Mouse (Mus musculus) cerebellum, postnatal 14 days (tissue): ENCODE measurements around the gene Nemp2.
"Not testable (repeated sequence)": the region's sequence is repeated elsewhere in the genome, so short reads cannot be mapped to it uniquely, and the experiment has no call there.

Source experiments
- DNase-seq, 2 experiments: peaks; one replicate each; pipeline ENCODE4 v3.0.0; 2021; ENCODE audit warnings: mixed read lengths in 2 of 2

Gene Nemp2

DNA sequence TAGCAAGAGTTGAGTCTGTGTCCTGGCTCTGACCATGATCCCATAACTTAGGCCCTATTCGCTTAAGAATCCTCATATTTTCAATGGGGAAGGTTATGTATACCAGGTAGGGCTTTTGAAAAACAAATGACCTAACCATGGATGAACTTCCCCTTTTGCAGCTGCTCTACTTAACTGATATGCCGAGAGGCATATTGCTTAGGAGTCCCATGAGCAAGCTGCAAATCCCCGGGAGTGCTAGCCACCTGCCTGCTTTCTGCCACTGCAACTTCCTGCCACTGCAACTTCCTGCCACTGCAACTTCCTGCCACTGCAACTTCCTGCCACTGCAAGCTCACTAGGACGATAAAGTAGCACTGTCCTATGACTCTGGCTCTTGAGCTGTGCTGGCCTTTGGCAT, 24.6 kb downstream of the Nemp2 start:
- no peak for DNase-seq

DNA sequence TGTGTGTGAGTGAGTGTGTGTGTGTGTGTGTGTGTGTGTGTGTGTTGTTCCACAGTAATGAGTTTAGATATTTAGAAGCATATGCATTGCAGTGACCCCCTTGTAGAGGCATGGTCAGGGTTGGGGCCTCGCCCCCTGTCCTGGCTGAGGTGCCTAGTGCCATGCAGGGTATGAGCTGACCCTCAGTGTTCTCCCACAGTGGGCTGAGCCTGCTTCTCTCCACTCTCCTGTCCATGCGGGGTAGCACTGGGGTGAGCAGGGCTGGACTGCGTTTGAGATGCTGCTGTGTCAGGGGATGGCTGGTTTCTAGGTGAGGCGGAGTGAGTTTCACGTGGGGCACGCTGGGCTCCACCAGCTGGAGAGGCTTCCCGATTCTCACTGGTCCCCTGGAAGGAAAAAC, 27.7 kb downstream of the Nemp2 start:
- no peak for DNase-seq

DNA sequence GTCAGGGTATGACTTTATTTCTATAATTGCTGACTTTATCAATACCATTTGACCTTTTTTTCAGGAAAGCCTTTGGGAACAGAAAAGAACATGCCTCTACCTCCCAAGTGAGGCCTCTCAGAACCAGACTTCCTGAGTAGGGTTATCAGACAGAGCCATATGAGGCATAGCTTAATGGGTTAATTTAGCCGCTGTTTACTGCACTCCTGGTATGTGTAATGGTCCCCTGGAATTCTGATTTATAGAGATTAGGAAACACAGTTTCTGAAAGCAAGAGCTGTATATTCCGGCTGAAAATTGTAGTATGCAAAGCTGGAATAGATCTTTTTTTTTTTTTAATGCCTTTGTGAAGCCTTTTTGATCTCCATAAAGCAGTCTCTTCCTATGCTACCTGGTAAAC, 29.8 kb downstream of the Nemp2 start:
- DNase-seq: no peak

DNA sequence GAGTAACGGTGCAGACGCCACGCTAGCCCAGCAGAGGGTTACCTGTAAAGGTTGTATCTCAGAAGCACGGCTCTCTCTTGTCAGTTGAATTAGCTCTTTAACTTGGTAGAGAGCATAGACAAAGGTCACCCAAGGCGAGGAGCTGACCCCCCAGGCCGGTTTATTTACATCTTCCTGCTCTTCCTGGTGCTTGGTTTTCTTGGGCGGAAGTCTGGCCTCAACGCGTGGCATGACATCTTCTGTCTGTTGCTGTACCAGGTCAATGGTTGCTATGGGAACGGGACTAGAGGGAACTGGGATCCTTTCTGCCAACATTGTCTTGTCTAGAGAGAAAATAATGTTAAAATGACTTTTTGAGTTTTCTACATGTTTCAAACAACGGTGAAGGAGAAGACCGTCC, 30.3 kb downstream of the Nemp2 start:
- DNase-seq: no peak

DNA sequence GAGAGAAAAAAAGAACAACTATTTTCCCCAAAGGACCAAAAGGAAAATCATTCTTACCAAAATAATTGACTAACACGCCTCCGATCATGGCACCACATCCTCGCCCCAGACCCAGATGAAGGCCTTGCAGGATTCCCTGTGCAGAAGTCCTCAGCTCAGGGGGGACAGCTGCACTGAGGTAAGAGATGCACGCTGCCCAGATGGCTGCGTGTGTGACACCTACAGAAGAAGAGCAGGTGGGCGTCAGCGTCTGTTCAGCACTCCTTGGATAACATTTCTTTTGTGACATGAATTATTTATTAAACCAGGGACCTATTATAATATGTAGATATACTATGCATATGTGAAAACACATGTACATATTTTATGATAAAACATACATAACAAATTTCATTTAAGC, 32.7 kb downstream of the Nemp2 start:
- no peak for DNase-seq

DNA sequence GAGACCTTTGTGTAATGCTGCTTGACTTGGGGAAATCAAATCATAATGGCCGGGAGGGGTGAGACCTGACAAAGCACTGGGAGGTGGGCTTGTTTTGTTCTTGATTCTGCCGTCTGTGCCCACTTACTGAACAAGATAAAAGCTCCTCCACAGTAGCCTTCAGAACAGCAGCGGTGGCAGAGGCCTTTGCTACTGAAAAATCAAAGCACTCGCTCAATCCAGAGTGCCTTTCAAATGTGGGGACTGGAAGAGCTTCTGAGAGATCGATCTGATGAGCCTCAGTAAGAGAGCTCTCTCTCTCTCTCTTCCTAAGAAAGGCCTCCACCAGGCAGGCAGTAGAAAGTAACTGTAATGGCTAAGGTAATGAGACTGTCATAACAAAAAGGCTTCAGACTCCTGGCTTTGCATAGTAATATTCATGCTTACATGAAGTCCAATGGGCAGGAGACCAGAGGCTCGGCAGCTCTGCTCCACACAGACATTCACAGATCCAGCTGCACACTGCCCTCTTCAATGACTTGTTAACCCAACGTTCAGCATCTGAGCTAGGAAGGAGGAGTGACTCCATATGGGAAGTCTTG, 38.3 kb downstream of the Nemp2 start:
- DNase-seq: no peak

DNA sequence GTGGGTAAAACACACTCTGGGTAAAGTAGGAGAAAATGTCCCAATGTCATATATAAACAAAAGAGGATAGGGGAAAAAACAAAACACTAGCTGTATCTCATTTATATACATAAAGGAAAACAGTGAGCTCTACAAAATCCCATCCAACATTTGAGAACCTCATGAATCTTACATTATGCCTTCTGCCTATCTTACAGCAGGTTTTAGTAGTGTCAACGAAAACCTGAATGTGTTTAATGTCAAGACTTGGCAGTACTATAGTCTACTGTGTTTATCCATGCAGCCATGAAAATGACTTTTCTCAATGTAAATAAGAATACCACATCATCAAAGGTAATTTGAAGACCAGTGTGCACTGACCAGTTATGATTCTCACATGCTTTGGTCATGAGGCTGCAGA, 39.4 kb downstream of the Nemp2 start:
- no peak for DNase-seq

DNA sequence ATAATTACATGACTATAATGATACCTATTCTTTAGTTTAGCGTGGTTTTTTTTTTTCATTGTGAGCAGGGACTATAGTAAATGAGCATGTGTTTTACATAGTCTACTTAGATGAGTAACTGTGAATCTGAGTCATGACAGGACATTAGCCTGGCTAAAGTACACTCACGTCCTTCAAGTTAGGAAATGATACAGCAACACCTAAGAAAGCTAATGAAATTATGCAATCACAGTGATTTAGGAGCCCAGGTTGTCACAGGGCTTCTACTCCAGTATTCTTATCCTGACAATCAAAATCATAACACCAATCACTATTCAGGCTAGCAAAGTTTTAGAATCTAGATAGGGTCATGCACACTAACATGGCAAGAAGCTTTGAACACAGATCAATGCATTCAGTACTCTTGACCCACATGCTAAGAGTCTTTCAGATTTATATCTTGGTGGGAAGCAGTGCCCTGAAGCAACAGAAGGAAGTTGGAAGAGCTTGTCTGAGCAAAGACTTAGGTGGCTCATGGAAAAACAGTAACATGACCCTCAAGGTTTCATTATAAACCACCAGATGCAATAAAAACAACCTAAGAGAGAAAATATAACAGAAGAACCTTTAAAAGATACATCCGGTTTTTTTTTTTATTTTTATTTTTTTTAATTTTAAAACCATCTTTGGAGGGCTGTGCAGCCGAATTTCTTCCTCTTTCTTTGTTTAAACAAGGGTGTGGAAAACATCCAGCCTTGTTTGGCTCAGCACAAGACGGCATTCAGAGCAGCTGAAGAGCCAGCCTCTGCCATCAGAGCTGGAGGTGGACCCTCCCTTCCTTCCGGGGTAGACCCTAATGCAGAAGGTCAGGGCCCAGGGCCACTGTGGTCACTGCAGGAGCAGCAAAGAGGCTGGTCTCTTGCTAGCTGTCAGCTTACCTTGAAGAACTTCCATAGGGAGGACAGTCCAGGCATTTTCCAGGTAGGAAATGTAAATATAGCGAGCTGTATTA, 45.4 kb downstream of the Nemp2 start:
- DNase-seq: no peak

DNA sequence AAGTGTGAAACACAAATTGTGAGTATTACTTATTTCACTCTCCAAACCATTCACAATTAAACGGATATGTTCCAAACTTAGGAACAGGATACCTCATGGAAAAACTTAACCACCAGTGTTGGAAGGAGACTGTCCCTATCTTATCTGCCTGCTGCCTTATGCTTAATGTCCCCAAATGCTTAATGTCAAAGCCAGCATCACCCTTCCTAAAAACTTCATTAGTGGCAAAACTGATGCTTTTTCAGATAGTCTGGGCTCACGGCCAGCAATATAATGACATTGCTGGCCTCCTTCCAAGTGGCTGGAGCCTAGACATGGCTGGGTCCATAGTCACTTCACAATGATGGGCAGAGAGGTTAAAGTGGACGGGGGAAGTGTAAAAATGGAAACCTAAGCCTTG, 46.1 kb downstream of the Nemp2 start:
- peak; percentile 74 to 82 for DNase-seq

DNA sequence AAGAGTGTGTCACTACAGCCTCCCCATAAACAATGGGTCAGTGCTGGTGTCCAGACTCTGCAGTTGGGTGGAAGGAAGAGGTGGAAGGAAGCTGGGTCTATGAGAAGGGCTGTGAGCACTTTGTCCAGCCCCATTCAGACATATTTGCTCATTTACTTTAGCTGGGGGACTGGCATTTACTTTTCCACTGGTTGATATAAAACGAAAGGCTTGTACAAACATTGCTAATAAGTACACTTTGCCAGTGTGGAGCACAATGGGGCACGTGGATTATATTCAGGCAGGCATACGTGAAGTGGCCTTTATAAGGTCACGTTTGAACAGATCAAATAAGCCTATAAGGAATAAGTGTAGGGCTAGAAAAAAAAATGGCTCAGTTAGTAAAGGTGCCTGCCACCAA, 53.0 kb downstream of the Nemp2 start:
- no peak for DNase-seq

DNA sequence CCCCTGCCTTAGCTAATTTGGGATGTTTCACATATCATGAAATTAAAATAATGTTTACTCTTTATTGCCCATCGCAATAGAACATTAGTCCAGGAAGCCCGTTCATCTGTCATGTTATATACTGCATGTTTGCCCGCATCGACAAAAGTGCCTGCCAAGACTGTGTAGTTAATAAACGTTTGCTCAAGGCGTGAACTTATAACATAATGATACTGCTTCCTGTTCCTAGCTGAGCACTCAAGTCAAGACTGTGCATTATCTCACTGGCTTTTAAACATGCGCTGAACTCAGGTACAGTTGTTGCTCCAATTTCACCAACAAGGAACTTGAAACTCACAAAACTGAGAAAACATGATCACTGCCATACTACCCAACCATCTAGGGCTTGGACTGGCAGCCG, 57.1 kb downstream of the Nemp2 start:
- DNase-seq: no peak

DNA sequence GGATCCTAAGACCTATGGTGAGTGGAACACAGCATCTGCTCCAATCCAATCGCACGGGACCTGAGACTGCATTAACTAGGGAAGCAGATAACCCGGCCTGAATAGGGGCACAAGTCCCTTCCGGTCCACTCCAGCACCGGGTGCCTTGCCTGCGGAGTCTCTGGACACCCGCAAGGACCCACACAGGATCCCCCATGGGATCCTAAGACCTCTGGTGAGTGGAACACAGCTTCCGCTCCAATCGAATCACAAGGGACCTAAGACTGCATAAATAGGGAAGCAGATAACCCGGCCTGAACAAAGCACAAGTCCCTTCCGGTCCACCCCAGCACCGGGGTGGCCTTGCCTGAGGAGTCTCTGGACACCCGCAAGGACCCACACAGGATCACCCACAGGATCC, 64.0 kb downstream of the Nemp2 start:
- DNase-seq: not testable (repeated sequence)
